Mouse (Mus musculus) neural tube, embryonic 12.5 days (tissue): ENCODE measurements around the gene Noa1. TPM values are rescaled to one million over a fixed set of nuclear protein-coding genes. Genes with fewer than 3 reads are reported as not detected.

Experiments used
- ATAC-seq: fragments of 200-750 bp; cut with Nextera tagmentation; 2 replicates; pipeline ENCODE4 v1.8.0; 2017; ENCODE audit warnings: low read depth, mild to moderate bottlenecking, moderate TSS enrichment, moderate library complexity; ENCODE audit not compliant: low FRiP score
- H3K27ac ChIP-seq: fragments of 300-500 bp; sonication (generic); 2 replicates; pipeline ENCODE4 v1.5.1; 2016
- H3K27me3 ChIP-seq: fragments of 300-500 bp; sonication (generic); replicated peaks from 2 replicates; pipeline ENCODE4 v1.6.1; 2016; ENCODE audit warnings: mild to moderate bottlenecking
- H3K36me3 ChIP-seq: fragments of 300-500 bp; sonication (generic); 2 replicates; pipeline ENCODE4 v1.6.1; 2016; ENCODE audit warnings: mild to moderate bottlenecking
- H3K4me1 ChIP-seq: fragments of 300-500 bp; sonication (generic); 2 replicates; pipeline ENCODE4 v1.6.1; 2016
- H3K4me2 ChIP-seq: fragments of 300-500 bp; sonication (generic); replicated peaks from 2 replicates; pipeline ENCODE4 v1.6.1; 2016; ENCODE audit warnings: mild to moderate bottlenecking
- H3K4me3 ChIP-seq: fragments of 300-500 bp; sonication (generic); 2 replicates; pipeline ENCODE4 v1.5.1; 2016
- H3K9ac ChIP-seq: fragments of 300-500 bp; sonication (generic); 2 replicates; pipeline ENCODE4 v1.6.1; 2016; ENCODE audit warnings: mild to moderate bottlenecking
- H3K9me3 ChIP-seq: fragments of 300-500 bp; sonication (generic); 2 replicates; pipeline ENCODE4 v1.6.1; 2016; ENCODE audit warnings: mild to moderate bottlenecking
- WGBS: fragments of 180-500 bp; shearing (Covaris S2); methylation state at CpG from one replicate; pipeline ENCODE4 v1.1.7; 2016; 5-methylcytosine and 5-hydroxymethylcytosine counted together
- polyA plus RNA-seq: library from polyadenylated mRNA; unstranded; fragments of >200 nt; fragmentation: Nextera tagmentation; extraction: Ambion mirVana; gene quantifications from 2 replicates; pipeline ENCODE4 v1.2.1, GENCODE M21; 2016

Gene Noa1
- polyA plus RNA-seq, 1 experiment from 2014 or later = 38.6 TPM

- Histone ChIP-seq H3K4me3 (no peak overlapping the region), H3K9me3 (no peaks in the 10 kb centered on the region), H3K27me3 (no peaks in the 10 kb centered on the region), H3K9ac (no peak overlapping the region), H3K4me1 (no peaks in the 10 kb centered on the region), H3K27ac (no peak overlapping the region), H3K4me2 (no peak overlapping the region), H3K36me3 (peaks cover 56% of the 10 kb centered on the region)
- WGBS = 94% methylated on average over 9 of the region's 9 CpGs
- no peak for ATAC-seq
These were observed 27.6 kb downstream of the Noa1 start for GRCm38 (mm10) chr5:77282242-77282641.

- Histone ChIP-seq H3K27me3 (no peaks in the 10 kb centered on the region), H3K27ac (no peak overlapping the region), H3K4me1 (no peaks in the 10 kb centered on the region), H3K4me2 (no peak overlapping the region), H3K9me3 (no peaks in the 10 kb centered on the region), H3K36me3 (peaks cover 57% of the 10 kb centered on the region), H3K4me3 (no peak overlapping the region), H3K9ac (no peak overlapping the region)
- ATAC-seq = no peak
- 91% methylated on average over 20 of the region's 20 CpGs for WGBS
These were observed 28.2 kb downstream of the Noa1 start for GRCm38 (mm10) chr5:77281518-77282174.

DNA sequence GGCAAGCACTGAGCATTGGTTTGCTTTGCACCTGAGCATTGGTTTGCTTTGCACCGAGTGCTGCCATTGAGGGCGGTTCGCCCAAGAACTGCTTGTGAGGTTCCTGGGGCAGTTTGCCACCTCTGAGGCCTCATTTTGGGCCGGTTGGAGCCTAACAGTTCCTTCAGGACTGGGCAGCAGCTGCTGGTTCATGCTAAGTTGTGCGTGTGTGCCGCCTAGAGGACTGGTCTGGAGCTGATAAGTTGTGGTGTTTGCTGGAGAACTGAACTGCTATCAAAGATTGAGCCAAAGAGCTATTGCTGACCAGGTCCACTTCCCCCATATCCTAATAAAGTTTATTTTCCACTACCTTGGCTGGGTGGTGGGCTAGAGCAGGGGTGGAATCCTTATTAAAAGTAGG lies 32.7 kb downstream of the Noa1 start:
- H3K36me3 ChIP-seq = peaks cover 73% of the 10 kb centered on the region
- no peak for ATAC-seq
- no peaks in the 10 kb centered on the region for H3K9me3 ChIP-seq
- 96% methylated on average over 6 of the region's 6 CpGs for WGBS
- no peak overlapping the region for H3K4me2 ChIP-seq
- no peak overlapping the region for H3K27ac ChIP-seq
- no peak overlapping the region for H3K9ac ChIP-seq
- no peak overlapping the region for H3K4me3 ChIP-seq
- no peaks in the 10 kb centered on the region for H3K4me1 ChIP-seq
- no peaks in the 10 kb centered on the region for H3K27me3 ChIP-seq

GRCm38 (mm10) chr5:77275950-77276349 lies 33.9 kb downstream of the Noa1 start:
- no peaks in the 10 kb centered on the region for H3K4me1 ChIP-seq
- H3K36me3 ChIP-seq = peaks cover 70% of the 10 kb centered on the region
- no peaks in the 10 kb centered on the region for H3K27me3 ChIP-seq
- ATAC-seq = no peak
- no peak overlapping the region for H3K4me2 ChIP-seq
- no peak overlapping the region for H3K4me3 ChIP-seq
- H3K27ac ChIP-seq = no peak overlapping the region
- H3K9ac ChIP-seq = no peak overlapping the region
- H3K9me3 ChIP-seq = no peaks in the 10 kb centered on the region
- 92% methylated on average over 5 of the region's 5 CpGs for WGBS

GRCm38 (mm10) chr5:77273151-77273550 lies 36.7 kb downstream of the Noa1 start:
- H3K9ac ChIP-seq = no peak overlapping the region
- H3K4me3 ChIP-seq = no peak overlapping the region
- 70% methylated on average over 7 of the region's 7 CpGs for WGBS
- no peak overlapping the region for H3K27ac ChIP-seq
- H3K27me3 ChIP-seq = no peaks in the 10 kb centered on the region
- no peak for ATAC-seq
- peaks cover 71% of the 10 kb centered on the region for H3K36me3 ChIP-seq
- H3K4me1 ChIP-seq = no peaks in the 10 kb centered on the region
- H3K9me3 ChIP-seq = no peaks in the 10 kb centered on the region
- H3K4me2 ChIP-seq = no peak overlapping the region

DNA sequence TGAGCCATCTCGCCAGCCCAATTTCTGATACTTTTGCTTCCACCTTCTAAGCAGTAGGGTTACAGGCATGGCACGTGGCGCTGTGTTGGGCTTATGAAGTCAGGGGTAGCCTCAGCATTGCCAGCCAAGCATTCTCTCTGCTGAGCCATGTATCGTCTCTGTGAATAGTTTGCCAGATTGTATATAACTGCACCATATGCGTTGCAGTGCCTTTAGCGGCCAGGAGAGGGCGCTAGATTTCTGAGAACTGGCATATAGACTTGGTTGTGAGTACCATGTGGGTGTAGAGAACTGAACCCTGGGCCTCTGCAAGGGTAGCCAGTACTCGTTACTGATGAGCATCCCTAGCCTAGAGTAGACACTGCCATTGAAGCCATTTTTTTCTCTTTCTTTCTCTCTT lies 40.5 kb downstream of the Noa1 start:
- ATAC-seq = no peak

DNA sequence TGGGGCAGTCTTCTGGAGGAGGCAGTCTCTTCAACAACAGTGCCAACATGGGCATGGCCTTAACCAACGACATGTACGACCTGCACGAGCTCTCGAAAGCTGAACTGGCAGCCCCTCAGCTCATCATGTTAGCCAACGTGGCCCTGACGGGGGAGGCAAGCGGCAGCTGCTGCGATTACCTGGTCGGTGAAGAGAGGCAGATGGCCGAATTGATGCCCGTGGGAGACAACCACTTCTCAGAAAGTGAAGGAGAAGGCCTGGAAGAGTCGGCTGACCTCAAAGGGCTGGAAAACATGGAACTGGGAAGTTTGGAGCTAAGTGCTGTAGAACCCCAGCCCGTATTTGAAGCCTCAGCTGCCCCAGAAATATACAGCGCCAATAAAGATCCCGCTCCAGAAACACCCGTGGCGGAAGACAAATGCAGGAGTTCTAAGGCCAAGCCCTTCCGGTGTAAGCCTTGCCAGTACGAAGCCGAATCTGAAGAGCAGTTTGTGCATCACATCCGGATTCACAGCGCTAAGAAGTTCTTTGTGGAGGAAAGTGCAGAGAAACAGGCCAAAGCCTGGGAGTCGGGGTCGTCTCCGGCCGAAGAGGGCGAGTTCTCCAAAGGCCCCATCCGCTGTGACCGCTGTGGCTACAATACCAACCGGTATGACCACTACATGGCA lies 41.8 kb downstream of the Noa1 start:
- Histone ChIP-seq H3K9ac (no peak overlapping the region), H3K9me3 (no peaks in the 10 kb centered on the region), H3K27me3 (no peaks in the 10 kb centered on the region; the same call in 1 of the 2 replicates), H3K4me2 (peak overlapping the region; percentile 87; the same call in 1 of the 2 replicates), H3K27ac (no peak overlapping the region), H3K4me1 (no peaks in the 10 kb centered on the region), H3K4me3 (no peak overlapping the region), H3K36me3 (peaks cover 35% of the 10 kb centered on the region)
- ATAC-seq = no peak
- 96% methylated on average over 30 of the region's 30 CpGs for WGBS

More for the DNA sequence above, 40.5 kb downstream of the Noa1 start:
- Histone ChIP-seq H3K27ac (no peak overlapping the region), H3K4me2 (no peak overlapping the region), H3K27me3 (no peaks in the 10 kb centered on the region), H3K9me3 (no peaks in the 10 kb centered on the region), H3K36me3 (peaks cover 46% of the 10 kb centered on the region), H3K4me3 (no peak overlapping the region), H3K9ac (no peak overlapping the region), H3K4me1 (no peaks in the 10 kb centered on the region)
- 79% methylated on average over 8 of the region's 8 CpGs for WGBS

GRCm38 (mm10) chr5:77267441-77267840 lies 42.4 kb downstream of the Noa1 start:
- Histone ChIP-seq H3K27ac (no peak overlapping the region), H3K36me3 (peaks cover 30% of the 10 kb centered on the region), H3K9me3 (no peaks in the 10 kb centered on the region), H3K4me2 (peak overlapping the region; percentile 87), H3K27me3 (no peaks in the 10 kb centered on the region; the same call in 1 of the 2 replicates), H3K4me3 (peak overlapping the region; percentile 97; the same call in 1 of the 2 replicates), H3K9ac (no peak overlapping the region), H3K4me1 (no peaks in the 10 kb centered on the region)
- 71% methylated on average over 4 of the region's 4 CpGs for WGBS
- ATAC-seq = no peak

DNA sequence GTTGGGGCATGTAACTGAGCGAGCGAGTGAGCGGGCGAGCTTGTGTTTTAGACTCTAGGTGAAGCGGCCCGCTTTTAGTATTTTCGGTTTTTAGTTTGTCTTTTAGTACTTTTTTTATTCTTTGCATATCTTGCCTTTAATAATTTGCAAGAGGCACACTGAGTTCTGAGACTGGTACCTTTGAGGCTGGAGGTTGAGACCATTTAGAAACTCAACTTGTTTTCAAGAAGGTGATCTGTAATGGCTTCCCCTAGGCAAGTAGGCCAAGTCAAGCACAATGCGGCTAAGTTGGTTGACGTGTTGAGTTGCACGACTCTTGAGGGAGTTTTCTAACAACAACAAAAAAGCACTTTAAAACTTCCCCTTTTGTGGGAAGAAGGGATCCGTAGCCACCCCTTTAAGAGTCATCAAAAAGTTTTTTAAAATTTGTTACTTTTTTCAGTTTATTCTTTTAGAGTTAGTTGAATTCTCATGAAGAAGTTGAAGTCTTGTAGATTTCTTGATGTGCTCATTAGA lies 42.9 kb downstream of the Noa1 start:
- H3K27ac ChIP-seq = no peak overlapping the region
- peaks cover 26% of the 10 kb centered on the region for H3K36me3 ChIP-seq
- 0 out of 2 replicates have a peak, but pooled peaks cover 2% of the 10 kb centered on the region for H3K4me1 ChIP-seq
- ATAC-seq = no peak
- H3K4me2 ChIP-seq = peak overlapping the region; percentile 87
- no peaks in the 10 kb centered on the region for H3K9me3 ChIP-seq
- peak overlapping the region; percentile 91 for H3K9ac ChIP-seq
- peak overlapping the region; percentile 97 for H3K4me3 ChIP-seq
- WGBS = 3% methylated on average over 11 of the region's 11 CpGs
- H3K27me3 ChIP-seq = no peaks in the 10 kb centered on the region; the same call in 1 of the 2 replicates

DNA sequence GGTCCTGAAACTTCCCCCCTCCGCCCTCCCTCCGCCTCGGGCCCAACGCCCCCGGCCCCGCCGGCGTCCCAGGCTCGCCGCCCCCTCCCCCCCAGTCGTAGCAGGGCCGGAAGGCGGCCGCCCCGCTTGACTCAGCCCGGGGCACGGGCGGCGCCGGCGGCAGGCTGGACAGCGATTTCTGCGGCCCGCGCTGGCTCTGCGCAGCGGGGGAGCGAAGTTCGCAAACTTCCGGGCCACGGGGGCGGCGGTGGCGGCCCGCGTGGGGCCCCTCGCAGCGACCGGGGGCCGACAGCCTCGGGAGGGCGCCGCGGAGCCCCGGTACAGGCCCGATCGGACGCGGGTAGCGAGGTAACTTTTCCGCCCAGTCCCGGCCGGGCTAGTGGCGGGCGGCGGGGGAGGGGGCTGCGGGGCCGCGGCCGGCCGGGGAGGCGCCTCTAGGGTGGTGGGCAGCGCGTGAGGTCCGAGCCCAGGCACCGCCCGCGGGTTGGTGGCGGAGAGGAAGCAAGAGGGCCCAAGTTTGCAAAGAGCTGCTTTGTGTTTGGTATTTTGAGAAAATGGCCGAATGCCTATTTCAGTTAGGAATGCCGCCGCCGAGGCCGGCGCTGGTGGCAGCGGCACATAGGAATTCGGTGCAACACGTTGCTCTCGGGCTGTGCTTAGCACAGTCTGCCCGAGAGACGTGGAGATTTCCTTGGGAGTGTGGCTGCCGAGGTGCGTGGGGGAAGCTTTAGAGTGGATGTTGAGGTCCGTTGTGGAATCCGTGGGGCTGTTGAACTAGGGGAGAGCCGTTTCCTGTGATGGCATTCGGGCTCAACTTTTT lies 43.6 kb downstream of the Noa1 start:
- Histone ChIP-seq H3K27me3 (no peaks in the 10 kb centered on the region; the same call in 1 of the 2 replicates), H3K4me2 (peak overlapping the region; percentile 87), H3K36me3 (peaks cover 22% of the 10 kb centered on the region), H3K9me3 (no peaks in the 10 kb centered on the region), H3K9ac (peak overlapping the region; percentile 91), H3K4me1 (peaks cover 4% of the 10 kb centered on the region; the same call in 1 of the 2 replicates), H3K4me3 (peak overlapping the region; percentile 97), H3K27ac (peak overlapping the region; percentile 83)
- peak; percentile 67 for ATAC-seq
- WGBS = under 1% methylated on average over 79 of the region's 87 CpGs

GRCm38 (mm10) chr5:77265671-77266065 lies 44.2 kb downstream of the Noa1 start:
- Histone ChIP-seq H3K27ac (peak overlapping the region; percentile 83), H3K4me1 (peaks cover 4% of the 10 kb centered on the region; the same call in 1 of the 2 replicates), H3K27me3 (no peaks in the 10 kb centered on the region; the same call in 1 of the 2 replicates), H3K4me3 (peak overlapping the region; percentile 97), H3K4me2 (peak overlapping the region; percentile 87), H3K9ac (peak overlapping the region; percentile 91), H3K9me3 (no peaks in the 10 kb centered on the region), H3K36me3 (peaks cover 19% of the 10 kb centered on the region)
- ATAC-seq = peak; percentile 87
- WGBS = under 1% methylated on average over 48 of the region's 53 CpGs
